ENCODE assay signal across 13 mouse cellular contexts in the genomic region with DNA sequence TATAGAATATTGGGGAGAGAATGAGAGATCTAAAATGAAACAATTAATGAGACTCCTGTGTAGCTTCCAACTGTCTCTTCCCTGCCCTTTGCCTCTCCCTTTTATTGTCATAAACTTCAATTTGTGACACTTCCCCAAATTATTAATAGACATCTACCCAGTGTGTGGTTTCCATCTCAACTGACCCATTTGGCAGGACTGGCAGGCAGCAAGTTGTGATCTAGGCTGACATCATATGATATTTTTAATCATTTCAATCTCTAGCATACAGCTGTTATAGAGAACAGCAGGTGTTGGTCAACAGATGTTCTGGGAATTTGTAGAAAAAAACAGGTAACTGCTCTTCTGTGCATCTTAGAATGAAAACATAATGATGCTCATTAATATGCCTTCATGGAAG.
"Had no signal": no experiment of that assay in that cellular context is flagged by ENCODE, and none has a peak within 500 bp of the region (broad histone marks: within the 10 kb centered on the region; RNA-seq: fewer than 3 reads in every experiment).

No protein-coding gene starts in this region.

- ATAC-seq: liver, embryonic 12.5 days; midbrain, embryonic 13.5 days had no signal

- H3K27ac ChIP-seq: kidney, embryonic 15.5 days; limb, embryonic 15.5 days; liver, embryonic 12.5 days; midbrain, embryonic 13.5 days; neural tube, embryonic 12.5 days had no signal

- H3K4me3 ChIP-seq: kidney, embryonic 15.5 days; limb, embryonic 15.5 days; liver, embryonic 12.5 days; midbrain, embryonic 13.5 days; myocyte; neural tube, embryonic 12.5 days had no signal

- DNase-seq: kidney, adult 18-20 months; kidney, postnatal 14 days; lung, embryonic 14.5 days; lung, postnatal 10 days; lung, postnatal 4 days; thymus, adult 18-20 months; thymus, postnatal 14 days had no signal

- H3K27me3 ChIP-seq: kidney, embryonic 15.5 days; limb, embryonic 15.5 days; liver, embryonic 12.5 days; midbrain, embryonic 13.5 days; neural tube, embryonic 12.5 days had no signal

- H3K9ac ChIP-seq: kidney, embryonic 15.5 days; limb, embryonic 15.5 days; liver, embryonic 12.5 days; lung, embryonic 14.5 days; midbrain, embryonic 13.5 days; neural tube, embryonic 12.5 days had no signal

- H3K9me3 ChIP-seq: kidney, embryonic 15.5 days; limb, embryonic 15.5 days; liver, embryonic 12.5 days; midbrain, embryonic 13.5 days; neural tube, embryonic 12.5 days had no signal

- H3K4me2 ChIP-seq: kidney, embryonic 15.5 days; limb, embryonic 15.5 days; liver, embryonic 12.5 days; lung, embryonic 14.5 days; midbrain, embryonic 13.5 days; neural tube, embryonic 12.5 days had no signal

- H3K36me3 ChIP-seq: kidney, embryonic 15.5 days; limb, embryonic 15.5 days; liver, embryonic 12.5 days; midbrain, embryonic 13.5 days; neural tube, embryonic 12.5 days had no signal

- H3K4me1 ChIP-seq: kidney, embryonic 15.5 days; limb, embryonic 15.5 days; midbrain, embryonic 13.5 days; neural tube, embryonic 12.5 days had no signal
